Mouse (Mus musculus): ENCODE data around the gene Eif3d. TPM values are rescaled to one million over a fixed set of nuclear protein-coding genes. Genes with fewer than 3 reads are reported as not detected.

Gene Eif3d
- polyA plus RNA-seq, 1 experiment from 2014 or later: 211 TPM

GRCm38 (mm10) chr15:77912048-77912447, 58.6 kb downstream of the Eif3d start:
- H3K9me3 ChIP-seq (ENCODE audit: control insufficient read depth, low read depth, low read length): no peaks in the 10 kb centered on the region
- H3K27ac ChIP-seq (ENCODE audit: low read length): no peak overlapping the region; the same call in 1 of the 2 replicates
- WGBS: 47% methylated on average over 5 of the region's 5 CpGs
- H3K36me3 ChIP-seq (ENCODE audit: control insufficient read depth, insufficient read depth, low read length): peaks cover 17% of the 10 kb centered on the region
- H3K4me2 ChIP-seq (replicated peaks; ENCODE audit: low read depth, low read length): no peak overlapping the region
- H3K9ac ChIP-seq (replicated peaks; ENCODE audit: low read depth, low read length): no peak overlapping the region
- H3K27me3 ChIP-seq (ENCODE audit: control insufficient read depth, insufficient read depth, low read length): no peaks in the 10 kb centered on the region
- no peak for ATAC-seq (ENCODE audit: insufficient number of reproducible peaks, insufficient read depth, low FRiP score, low read depth)
- no peaks in the 10 kb centered on the region for H3K4me1 ChIP-seq (ENCODE audit: control insufficient read depth, insufficient read depth, low read length)
- H3K4me3 ChIP-seq (ENCODE audit: low read depth, low read length): no peak overlapping the region

- Histone ChIP-seq H3K4me1 (ENCODE audit: control insufficient read depth, insufficient read depth, low read length) (peaks cover 9% of the 10 kb centered on the region), H3K9me3 (ENCODE audit: control insufficient read depth, low read depth, low read length) (no peaks in the 10 kb centered on the region), H3K36me3 (ENCODE audit: control insufficient read depth, insufficient read depth, low read length) (peaks cover 14% of the 10 kb centered on the region), H3K27ac (ENCODE audit: low read length) (peak overlapping the region; percentile 41; the same call in 1 of the 2 replicates), H3K27me3 (ENCODE audit: control insufficient read depth, insufficient read depth, low read length) (no peaks in the 10 kb centered on the region), H3K4me3 (ENCODE audit: low read depth, low read length) (no peak overlapping the region), H3K4me2 (replicated peaks; ENCODE audit: low read depth, low read length) (no peak overlapping the region), H3K9ac (replicated peaks; ENCODE audit: low read depth, low read length) (no peak overlapping the region)
- 15% methylated on average over 2 of the region's 2 CpGs for WGBS
- peak; percentile 72 for ATAC-seq (ENCODE audit: insufficient number of reproducible peaks, insufficient read depth, low FRiP score, low read depth)
Measured at GRCm38 (mm10) chr15:77911065-77911464, 59.5 kb downstream of the Eif3d start.

Other genes starting within 250 kb of the Eif3d start
- gene Apol9b, start 241.8 kb downstream of the Eif3d start, polyA plus RNA-seq (2014; fragmentation: Nextera tagmentation; extraction: Ambion mirVana): not detected in 2 replicates
- gene Apol8, start 213.8 kb downstream of the Eif3d start, polyA plus RNA-seq (2014; fragmentation: Nextera tagmentation; extraction: Ambion mirVana): 0.55 TPM in 1 of 2 replicates, not detected in the other
- 75.4 and 77.1 TPM in 2 replicates for gene Myh9, start 128.6 kb downstream of the Eif3d start, polyA plus RNA-seq (2014; fragmentation: Nextera tagmentation; extraction: Ambion mirVana)
- 242 and 259 TPM in 2 replicates for gene Txn2, start 41.8 kb downstream of the Eif3d start, polyA plus RNA-seq (2014; fragmentation: Nextera tagmentation; extraction: Ambion mirVana)
- 3.3 and 5.5 TPM in 2 replicates for gene Foxred2, start 14.1 kb downstream of the Eif3d start, polyA plus RNA-seq (2014; fragmentation: Nextera tagmentation; extraction: Ambion mirVana)
- gene Cacng2, start 149.2 kb upstream of the Eif3d start, polyA plus RNA-seq (2014; fragmentation: Nextera tagmentation; extraction: Ambion mirVana): 0.06 and 0.15 TPM in 2 replicates
- 85.6 and 97.3 TPM in 2 replicates for gene Ift27, start 203.3 kb upstream of the Eif3d start, polyA plus RNA-seq (2014; fragmentation: Nextera tagmentation; extraction: Ambion mirVana)
- gene Pvalb, start 235.6 kb upstream of the Eif3d start, polyA plus RNA-seq (2014; fragmentation: Nextera tagmentation; extraction: Ambion mirVana): not detected in 2 replicates

All from stomach, embryonic 14.5 days (tissue).